Mouse (Mus musculus): Measurements from ENCODE around the gene Mcur1.

Mcur1 gene

GRCm38 (mm10) chr13:43524491-43525362 lies 35.3 kb downstream of the Mcur1 start:
- peak; percentile 60 for DNase-seq

DNA sequence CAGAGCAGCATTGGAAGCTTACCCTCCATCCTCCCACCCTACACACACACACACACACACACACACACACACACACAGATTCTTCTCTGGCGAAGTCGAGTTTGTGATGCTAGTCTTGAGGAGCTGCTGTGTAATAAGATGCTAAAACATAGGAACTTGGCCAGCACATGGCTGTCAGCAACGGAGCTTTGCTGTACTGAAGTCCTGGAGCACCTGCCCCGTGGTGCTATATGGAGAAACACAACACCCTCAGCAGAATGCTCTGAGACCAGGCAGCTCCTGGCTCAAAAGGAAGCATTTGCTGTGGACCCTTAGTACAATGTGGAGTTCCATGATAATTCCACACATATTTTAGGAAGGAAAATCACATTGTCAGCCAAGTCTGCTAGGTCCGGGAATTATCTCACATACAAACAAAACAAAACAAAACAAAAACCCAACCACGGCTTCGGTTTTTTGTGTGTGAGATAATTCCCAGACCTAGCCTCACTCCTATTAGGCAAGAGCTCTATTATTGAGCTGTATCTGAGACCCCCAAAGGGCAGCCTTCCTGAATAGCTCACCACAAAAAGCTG lies 36.0 kb downstream of the Mcur1 start:
- no peak for DNase-seq

DNA sequence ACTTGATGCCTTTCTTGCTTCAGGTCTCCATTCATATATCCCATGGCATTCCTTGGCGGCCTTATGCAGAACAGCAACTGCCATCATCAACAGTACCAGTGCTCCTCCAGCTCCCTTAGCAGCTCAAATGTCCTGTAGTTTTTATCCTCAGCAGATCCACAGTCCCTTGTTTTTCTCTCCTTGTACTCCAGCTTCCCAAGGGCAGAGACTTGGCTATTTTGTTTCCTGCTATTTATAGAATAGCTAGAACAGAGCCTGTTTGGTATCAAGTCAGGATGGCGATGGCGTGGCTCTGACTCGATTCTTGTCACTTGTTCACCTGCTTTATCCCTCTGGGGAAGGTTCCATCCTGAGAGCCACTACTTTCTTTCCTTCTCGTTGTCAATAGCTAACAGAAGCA lies 38.1 kb downstream of the Mcur1 start:
- DNase-seq = no peak

- no peak for DNase-seq
These were observed 40.7 kb downstream of the Mcur1 start for GRCm38 (mm10) chr13:43519251-43519650.

DNA sequence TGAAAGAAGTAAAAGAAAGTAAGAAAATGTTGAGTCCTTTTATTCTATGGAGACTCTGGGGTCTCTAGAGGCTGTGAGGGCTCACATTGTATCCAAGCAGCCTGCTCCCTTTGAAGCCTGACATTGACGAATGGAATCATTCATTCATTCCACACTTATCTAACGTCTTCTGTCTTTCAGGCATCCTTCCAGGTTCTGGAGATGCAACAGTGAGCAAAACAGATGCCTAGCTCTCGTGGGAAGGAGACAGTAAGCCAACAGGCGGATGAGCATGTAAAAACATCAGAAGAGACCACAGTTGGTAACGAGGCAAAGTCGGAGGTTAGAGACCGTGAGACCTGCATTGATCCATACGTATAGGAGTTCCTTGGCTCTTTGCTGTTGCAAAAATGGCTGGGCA lies 42.6 kb downstream of the Mcur1 start:
- DNase-seq = no peak

DNA sequence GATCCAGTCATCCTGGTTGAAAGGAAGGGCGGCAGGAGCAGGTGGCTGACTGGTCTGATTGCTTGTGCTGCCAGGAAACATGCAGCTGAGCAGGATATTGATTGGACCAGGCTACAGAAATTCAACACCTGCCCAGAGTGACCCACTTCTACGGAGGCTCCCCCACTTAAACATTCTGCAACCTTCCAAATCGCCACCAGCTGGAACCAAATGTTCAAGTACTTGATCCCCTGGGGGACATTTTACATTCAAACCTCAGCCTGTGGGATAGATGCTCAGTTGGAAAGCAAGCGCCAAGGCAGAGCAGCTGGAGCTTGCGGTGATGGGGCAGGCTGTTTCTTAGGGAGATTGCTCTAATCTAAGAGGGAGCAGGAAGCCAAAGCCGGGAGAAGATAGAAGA lies 43.1 kb downstream of the Mcur1 start:
- DNase-seq = no peak

DNA sequence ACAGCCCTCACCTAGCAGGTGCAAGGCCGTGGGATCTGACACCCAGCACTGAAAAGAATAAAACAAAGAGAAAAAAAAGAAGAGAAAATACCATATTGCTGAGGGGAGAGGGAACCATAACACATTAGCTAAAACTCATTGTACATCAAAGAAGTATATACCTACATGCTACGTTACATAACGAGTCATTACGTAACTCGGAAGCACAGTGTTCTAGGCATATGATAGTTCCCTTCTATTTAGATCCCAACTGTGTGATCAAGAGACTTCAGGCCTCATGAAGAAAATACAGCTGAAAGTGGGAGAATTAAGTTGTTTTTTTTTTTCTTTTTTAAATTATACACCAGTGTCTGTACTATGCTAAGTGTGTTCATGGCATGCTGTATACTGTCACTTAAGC lies 43.9 kb downstream of the Mcur1 start:
- DNase-seq = no peak

DNA sequence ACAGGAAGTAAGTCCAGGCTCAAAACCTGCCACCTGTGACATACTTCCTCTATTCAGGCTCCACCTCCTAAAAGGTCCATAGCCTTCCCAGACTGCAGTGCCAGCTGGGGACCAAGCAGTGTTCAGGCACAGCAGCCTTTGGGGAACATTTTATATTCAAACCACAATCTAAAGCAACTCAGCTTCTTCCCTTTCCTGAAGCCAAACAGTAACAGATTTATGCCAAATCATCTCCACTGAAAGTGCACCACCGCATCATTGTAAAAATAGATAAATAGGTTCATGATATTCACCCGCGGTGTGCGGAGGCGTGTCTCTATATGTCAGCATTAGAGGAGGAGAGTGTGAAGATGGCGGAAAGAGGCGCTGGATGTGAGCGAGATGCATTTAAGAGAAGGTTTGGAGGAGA lies 45.0 kb downstream of the Mcur1 start:
- DNase-seq = no peak

- no peak for DNase-seq
These were observed 47.3 kb downstream of the Mcur1 start for GRCm38 (mm10) chr13:43512736-43513135.

DNA sequence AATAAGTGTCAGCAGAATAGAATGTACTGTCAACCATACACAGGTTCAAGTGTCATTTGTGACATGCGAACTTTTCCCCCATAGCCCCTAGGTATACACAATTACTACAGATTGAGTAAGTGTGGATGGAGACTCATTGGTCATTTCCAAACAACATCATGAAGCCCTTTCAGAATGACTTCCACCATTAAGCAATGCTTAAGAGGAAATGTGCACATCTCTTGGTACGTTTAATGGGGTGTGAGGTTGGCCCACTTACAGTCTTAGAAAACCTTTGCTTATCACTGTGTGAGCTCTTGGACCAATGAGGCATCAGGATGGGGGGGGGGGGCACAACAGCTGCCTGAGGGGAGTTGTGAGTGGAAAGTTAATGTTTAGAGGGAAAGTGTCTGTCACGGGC lies 54.2 kb downstream of the Mcur1 start:
- DNase-seq = no peak

- peak; percentile 73 for DNase-seq
These were observed 56.6 kb downstream of the Mcur1 start for GRCm38 (mm10) chr13:43503395-43503850.

GRCm38 (mm10) chr13:43501601-43502000 lies 58.4 kb downstream of the Mcur1 start:
- DNase-seq = no peak

DNA sequence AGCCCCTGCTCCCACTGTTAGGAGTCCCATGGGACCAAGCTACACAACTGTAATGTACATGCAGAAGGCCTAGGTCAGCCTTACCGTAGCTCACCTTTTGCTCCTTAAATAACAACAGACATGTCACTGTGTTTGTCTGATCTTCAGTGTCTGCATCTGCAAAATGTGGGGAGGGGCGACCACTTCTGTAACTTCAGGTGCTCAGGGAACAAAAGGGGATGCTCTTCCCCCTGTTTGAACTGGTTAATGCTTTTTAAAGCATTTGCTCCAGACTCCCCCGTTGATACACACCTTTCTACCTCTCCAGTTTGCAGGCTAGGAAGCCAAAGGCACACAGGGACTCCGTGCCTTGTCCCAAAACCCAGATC lies 59.5 kb downstream of the Mcur1 start:
- DNase-seq = no peak

- DNase-seq = no peak
These were observed 60.1 kb downstream of the Mcur1 start for GRCm38 (mm10) chr13:43499731-43500482.

DNA sequence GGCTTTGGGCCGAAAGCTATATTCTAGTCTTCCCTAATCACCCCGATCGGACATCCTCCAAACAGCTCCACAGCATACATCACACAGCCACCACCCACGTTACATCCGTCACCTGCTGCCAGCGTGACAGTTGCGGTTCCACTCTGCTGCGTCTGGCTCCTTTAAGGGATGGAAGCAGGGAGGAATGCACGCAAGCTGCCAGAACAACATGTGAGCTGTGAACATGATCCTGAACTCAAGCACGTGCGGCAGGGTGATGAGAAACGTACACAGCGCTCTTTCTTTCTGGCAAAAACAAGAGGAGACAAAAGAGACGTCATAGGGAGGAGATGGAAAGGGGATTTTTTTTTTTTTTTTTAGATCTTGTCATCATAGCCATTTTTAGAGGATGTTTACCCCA lies 61.1 kb downstream of the Mcur1 start:
- peak; percentile 34 for DNase-seq

DNA sequence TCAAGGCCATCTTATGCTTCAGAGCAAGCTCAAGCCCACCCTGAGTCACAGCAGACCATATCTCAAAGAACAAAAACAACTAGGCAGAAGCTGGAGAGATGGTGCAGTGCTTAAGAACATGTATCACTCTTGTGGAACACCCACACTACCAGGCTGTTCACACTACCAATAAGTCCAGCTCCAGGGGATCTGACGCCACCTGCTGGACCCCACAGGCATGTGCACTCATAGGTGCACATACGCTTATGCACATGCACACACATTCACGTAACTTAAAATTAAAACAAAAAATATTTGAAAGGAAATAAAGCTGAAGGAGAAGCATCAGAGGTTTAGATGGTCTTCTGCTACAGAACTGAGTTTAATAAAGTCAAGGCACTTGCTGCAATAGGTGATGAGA lies 62.2 kb downstream of the Mcur1 start:
- DNase-seq = no peak

- no peak for DNase-seq
These were observed 63.3 kb downstream of the Mcur1 start for GRCm38 (mm10) chr13:43496660-43497059.

DNA sequence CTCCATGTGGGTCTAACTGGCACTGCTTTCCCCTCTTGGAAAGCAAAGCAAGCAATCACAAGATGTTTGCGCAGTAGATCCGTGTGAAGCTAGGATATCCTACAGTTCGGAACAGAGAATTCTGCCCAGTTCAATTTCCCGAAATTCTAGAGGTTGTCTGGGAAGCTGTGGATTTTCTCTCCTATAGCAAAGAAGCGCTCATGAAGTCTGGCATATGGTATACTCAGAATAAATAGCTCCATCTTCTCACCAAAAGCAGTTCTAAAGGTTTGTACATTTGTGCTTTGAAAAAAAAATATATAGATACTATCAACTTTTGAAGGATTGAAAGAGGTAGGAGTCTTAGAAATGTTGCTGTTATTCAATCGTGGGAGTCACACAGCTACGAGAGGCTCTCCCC lies 64.3 kb downstream of the Mcur1 start:
- no peak for DNase-seq

- no peak for DNase-seq
These were observed 66.3 kb downstream of the Mcur1 start for GRCm38 (mm10) chr13:43493725-43494124.

DNA sequence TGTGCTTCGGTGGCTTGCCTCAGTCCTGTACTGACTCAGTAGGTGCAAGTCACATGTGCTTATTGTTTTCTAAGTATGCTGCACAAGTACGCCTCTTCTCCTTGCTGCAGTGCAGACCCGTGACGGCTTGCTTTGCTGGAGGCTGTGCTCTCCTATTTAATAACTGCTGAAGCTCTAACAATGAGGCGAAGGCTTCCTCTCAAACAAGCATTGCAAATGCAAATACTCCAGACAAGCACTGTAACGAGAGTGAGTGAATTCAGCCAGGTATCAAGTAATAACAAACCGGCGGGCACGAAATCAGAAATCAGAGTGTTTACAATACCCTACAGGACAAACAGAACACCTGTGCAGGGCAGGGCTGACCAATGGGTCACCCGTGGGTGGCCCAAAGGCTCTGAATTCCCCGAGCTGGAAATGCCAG lies 66.9 kb downstream of the Mcur1 start:
- peak; percentile 11 for DNase-seq

Measured in lung, postnatal 14 days (tissue).